Mouse (Mus musculus) T-cell, adult 2 months (primary cell): ENCODE results near the gene Kif1b.

Source experiments
- DNase-seq: peaks from one replicate; pipeline ENCODE4 v3.0.0; 2022; ENCODE audit warnings: low spot score

Gene Kif1b

GRCm38 (mm10) chr4:149307596-149308490, at the start of gene Kif1b:
Gene Kif1b, minus strand, starts transcription at chr4:149307693.
- DNase-seq = peak; percentile 97

- no peak for DNase-seq
These were observed 47.2 kb upstream of the Kif1b start for GRCm38 (mm10) chr4:149354671-149355070.

DNA sequence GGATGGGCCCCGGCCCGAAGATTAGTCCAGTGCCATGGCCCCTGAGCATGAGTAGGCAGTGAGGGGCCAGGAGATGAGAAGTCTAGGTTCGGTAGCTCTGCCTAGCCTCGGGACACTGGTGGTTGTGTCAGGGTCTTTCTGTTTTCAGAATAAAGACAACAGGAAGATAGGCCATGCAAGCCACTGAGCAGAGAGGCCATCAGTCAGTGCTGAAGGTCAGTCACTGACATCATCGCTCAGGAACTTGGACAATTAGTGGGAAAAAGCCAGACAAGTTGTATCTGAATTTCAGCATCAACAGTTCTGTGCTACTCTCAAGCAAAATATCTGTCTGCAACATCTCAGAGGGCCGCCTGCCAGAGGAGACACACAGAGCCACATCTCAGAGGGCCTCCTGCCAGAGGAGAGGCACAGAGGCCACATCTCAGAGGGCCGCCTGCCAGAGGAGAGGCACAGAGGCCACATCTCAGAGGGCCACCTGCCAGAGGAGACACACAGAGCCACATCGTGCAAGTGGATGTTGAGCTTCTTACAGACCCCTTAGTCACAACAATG, 44.2 kb upstream of the Kif1b start:
- DNase-seq = no peak

DNA sequence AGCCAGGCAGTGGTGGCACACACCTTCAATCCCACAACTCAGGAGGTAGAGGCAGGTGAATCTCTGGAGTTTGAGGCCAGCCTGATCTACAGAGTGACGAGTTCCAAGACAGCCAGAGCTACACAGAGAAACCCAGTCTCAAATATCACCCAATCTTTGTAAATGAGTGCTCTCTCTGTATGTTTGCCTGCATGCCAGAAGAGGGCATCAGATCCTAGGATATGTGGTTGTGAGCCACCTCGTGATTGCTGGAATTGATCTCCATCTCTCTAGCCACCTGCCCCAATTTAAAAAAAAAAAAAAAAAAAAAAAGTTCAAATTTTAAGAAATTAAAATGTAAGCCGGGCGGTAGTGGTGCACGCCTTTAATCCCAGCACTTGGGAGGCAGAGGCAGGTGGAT, 41.5 kb upstream of the Kif1b start:
- DNase-seq = no peak

GRCm38 (mm10) chr4:149345873-149346272, 38.4 kb upstream of the Kif1b start:
- no peak for DNase-seq

GRCm38 (mm10) chr4:149344311-149344710, 36.8 kb upstream of the Kif1b start:
- DNase-seq = no peak

GRCm38 (mm10) chr4:149340680-149341079, 33.2 kb upstream of the Kif1b start:
- no peak for DNase-seq

- DNase-seq = no peak
These were observed 32.1 kb upstream of the Kif1b start for GRCm38 (mm10) chr4:149339426-149340214.

DNA sequence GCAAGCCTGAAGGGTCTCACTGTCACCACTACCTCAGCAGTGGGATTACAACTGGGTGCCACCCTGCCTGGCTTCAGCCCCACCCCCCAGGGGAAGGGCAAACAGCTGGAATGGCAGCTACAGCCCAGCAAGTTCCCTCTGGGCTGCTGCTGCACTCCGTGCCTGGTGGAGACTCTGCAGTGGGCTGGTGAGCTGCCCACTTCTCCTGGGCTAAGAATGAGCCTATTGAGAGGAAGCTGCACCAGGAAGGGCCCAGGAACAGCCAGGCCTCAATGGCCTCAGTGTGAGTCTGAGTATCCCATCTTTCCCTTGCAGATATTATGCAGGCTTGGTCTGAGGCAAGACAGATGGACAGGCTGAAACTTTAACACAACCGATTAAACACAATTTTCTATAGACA, 30.6 kb upstream of the Kif1b start:
- no peak for DNase-seq

- DNase-seq = no peak
These were observed 29.9 kb upstream of the Kif1b start for GRCm38 (mm10) chr4:149337353-149337752.

GRCm38 (mm10) chr4:149336302-149336701, 28.8 kb upstream of the Kif1b start:
- no peak for DNase-seq

DNA sequence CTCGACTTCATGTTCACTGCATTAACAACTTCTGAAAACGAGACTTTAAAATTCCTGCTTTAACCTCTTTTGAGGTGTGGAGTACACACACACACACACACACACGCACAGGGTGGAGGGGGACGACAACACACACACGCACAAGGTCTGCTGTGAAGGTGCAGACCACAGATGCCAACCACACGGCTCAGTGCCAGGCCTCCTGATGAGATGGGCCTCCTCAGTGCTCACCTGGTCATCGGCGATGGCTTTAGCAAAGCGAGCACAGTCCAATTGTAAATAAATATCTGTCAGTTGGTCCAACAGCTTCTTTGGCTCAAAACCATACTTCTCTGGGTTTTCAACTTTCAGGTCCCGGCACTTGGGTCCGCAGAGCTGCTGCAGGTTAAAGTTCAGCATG, 27.4 kb upstream of the Kif1b start:
- DNase-seq = no peak

GRCm38 (mm10) chr4:149332726-149333125, 25.2 kb upstream of the Kif1b start:
- no peak for DNase-seq

- DNase-seq = no peak
These were observed 23.0 kb upstream of the Kif1b start for GRCm38 (mm10) chr4:149330495-149330894.

GRCm38 (mm10) chr4:149328735-149329134, 21.2 kb upstream of the Kif1b start:
- DNase-seq = no peak

DNA sequence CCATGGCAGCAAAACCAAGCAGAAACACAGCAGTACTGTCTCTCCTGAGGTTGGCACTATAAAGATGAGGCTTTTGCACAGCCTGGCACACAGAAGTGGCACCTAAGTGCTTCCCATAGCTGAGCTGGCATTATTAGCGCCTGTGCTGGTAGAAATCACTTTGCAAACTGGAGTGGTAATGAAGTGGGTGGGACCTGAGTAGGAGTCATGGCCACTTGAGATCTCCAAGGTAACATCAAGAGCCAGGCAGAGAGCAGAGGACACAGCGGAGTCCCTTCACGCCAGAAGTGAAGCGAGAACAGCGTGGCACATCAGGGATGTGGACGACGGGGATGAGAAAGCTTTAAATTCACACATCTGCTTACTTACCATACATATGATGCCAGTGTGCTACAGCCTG, 19.8 kb upstream of the Kif1b start:
- no peak for DNase-seq

DNA sequence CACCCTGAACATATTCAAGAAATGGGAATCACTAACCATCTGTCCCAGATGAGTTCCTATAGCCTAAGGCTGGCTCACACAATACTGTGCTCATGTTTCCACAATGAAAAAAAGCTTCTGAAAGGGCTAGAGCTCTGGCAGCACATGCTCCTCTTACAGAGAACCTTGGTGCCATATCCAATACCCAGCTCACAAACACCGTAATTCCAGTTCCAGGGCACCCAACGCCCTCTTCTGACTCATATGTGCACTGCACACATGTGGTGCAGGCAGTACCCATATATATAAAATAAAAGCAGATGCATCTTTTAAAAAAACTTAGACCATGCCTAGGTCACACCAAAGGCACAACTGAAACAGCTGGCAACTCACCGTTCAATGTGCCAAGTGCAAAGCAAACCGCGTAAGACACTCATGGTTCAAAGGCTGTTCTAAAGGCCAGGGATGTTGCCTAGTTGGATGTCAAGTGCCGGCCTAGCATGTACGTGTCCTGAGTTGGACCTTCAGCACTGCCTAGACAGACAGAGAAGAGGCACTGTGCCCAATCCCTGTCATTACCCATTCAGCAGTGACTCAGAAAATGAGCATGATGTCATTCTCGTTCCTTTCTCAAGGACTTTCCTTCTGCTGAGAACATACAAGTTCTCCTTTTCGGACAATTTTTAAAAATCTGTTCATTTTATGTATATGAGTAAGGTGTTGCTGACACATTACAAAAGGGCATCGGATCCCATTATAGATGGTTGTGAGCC, 18.1 kb upstream of the Kif1b start:
- no peak for DNase-seq

DNA sequence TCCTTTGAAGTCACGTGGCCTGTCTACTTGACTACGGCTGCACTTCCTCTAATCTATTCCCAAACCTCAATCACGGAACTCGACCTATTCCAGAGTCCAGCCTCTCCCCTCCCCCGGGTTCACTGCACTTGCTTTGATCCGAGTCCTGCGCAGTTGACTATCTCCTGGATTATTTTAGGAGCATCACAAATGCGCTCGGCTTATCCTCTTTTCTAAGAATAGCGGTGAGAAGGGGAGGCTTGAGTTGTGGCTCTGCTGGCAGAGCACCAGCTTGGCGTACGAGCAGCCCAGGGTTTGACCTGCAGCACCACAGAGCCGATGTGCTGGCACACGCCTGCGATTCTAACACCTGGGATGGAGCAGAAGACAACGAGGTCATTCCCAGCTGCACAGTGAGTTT, 16.2 kb upstream of the Kif1b start:
- DNase-seq = no peak

DNA sequence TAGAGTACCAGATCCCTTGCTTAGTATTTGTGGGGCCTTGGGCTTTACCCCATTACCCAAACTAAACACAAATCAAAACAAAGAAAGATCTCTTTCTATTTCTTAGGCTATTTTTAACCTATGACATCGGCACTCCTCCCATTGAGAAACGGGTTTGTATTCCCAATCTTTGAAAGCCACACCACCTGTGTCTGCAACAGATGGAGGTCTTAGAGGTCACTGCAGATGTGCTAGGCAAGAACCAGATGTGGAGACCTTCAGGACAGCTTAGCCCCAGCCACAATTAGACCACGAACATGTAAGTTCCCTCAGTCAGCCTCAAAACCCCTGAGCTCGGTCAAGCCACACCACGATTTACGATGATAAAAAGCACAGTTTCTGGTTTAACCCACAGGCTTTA, 15.2 kb upstream of the Kif1b start:
- no peak for DNase-seq

- peak; percentile 24 for DNase-seq
These were observed 14.8 kb upstream of the Kif1b start for GRCm38 (mm10) chr4:149322286-149322685.

GRCm38 (mm10) chr4:149319088-149319487, 11.6 kb upstream of the Kif1b start:
- DNase-seq = no peak

GRCm38 (mm10) chr4:149317387-149317786, 9.9 kb upstream of the Kif1b start:
- no peak for DNase-seq
